Mouse (Mus musculus): ENCODE results near the gene Pax4.

- TF ChIP-seq CTCF (IDR thresholded peaks at IDR 0.05; ENCODE audit: control insufficient read depth, insufficient read depth, insufficient replicate concordance, low read depth, low read length) (no peak), POLR2A (IDR thresholded peaks at IDR 0.05; ENCODE audit: control insufficient read depth, low read depth, low read length) (no peak)
Observed at GRCm38 (mm10) chr6:28470017-28470602, 21.0 kb upstream of the Pax4 start.

Data from testis, adult 2 months (tissue).